Mouse (Mus musculus): ENCODE results near the gene Dlgap4.
"Not testable (repeated sequence)": the region's sequence is repeated elsewhere in the genome, so short reads cannot be mapped to it uniquely, and the experiment has no call there.

DNA sequence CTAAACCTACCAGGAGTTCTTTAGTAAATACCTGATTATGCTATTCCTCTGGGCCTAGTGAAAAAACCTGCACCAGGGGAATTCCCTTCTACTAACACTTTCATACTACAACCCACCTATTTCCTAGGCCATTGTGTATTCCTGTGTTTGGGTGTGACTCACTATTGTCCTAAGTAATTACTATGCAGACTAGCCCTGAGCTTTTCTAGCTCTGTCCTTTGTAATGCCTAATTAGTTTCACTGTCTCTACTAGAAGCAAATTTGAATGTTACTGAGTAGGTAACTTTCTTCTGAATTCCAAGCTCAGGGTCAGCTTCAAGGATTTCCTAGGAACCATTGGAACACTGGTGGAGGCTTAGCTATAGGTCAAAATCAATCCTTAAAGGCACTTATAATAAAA is 172.9 kb downstream of the Dlgap4 start:
- TF ChIP-seq RCOR1 (conservative IDR thresholded peaks at IDR 0.05; ENCODE audit: low read depth, low read length); CTCF (conservative IDR thresholded peaks at IDR 0.05 in 1 of 2, IDR thresholded peaks at IDR 0.05 in 1 of 2; ENCODE audit: low read depth in 2 of 2, low read length in 2 of 2); CHD2 (IDR thresholded peaks at IDR 0.05; ENCODE audit: low read length); MXI1 (IDR thresholded peaks at IDR 0.05; ENCODE audit: low read depth, low read length); TBP (conservative IDR thresholded peaks at IDR 0.05; ENCODE audit: low read depth, low read length); MAX (IDR thresholded peaks at IDR 0.05; ENCODE audit: low read length); POLR2A (IDR thresholded peaks at IDR 0.05; ENCODE audit: low read depth, low read length); EP300 (IDR thresholded peaks at IDR 0.05; ENCODE audit: low read length); ZC3H11A (IDR thresholded peaks at IDR 0.05; ENCODE audit: low read depth, low read length): not testable (repeated sequence)
